Mouse (Mus musculus) embryonic fibroblast, embryonic 13.5 days (primary cell): Measurements from ENCODE around the gene Spock2. TPM values are rescaled to one million over a fixed set of nuclear protein-coding genes. Genes with fewer than 3 reads are reported as not detected.
A peak's percentile ranks its signal among the peaks of the same experiment; 100 is the strongest.

ENCODE experiments used
- H3K27ac ChIP-seq: 2 replicates; pipeline ENCODE4 v1.5.1; 2012; ENCODE audit warnings: low read length, control low read depth, inconsistent platforms; ENCODE audit not compliant: insufficient read depth
- H3K4me1 ChIP-seq: 2 replicates; pipeline ENCODE4 v1.6.1; 2011; ENCODE audit warnings: low read length; ENCODE audit not compliant: control insufficient read depth, insufficient read depth
- H3K4me3 ChIP-seq: 2 replicates; pipeline ENCODE4 v1.5.1; 2011; ENCODE audit warnings: mild to moderate bottlenecking, control low read depth, low read length; ENCODE audit not compliant: insufficient read depth
- CTCF ChIP-seq: IDR thresholded peaks from 2 replicates; pipeline ENCODE4 v1.5.1; 2011; ENCODE audit warnings: mild to moderate bottlenecking, control low read depth, low read length, moderate library complexity, borderline replicate concordance; ENCODE audit not compliant: insufficient read depth
- POLR2A ChIP-seq: IDR thresholded peaks from 2 replicates; pipeline ENCODE4 v1.6.1; 2011; ENCODE audit warnings: low read depth, mild to moderate bottlenecking, control low read depth, low read length, moderate library complexity
- polyA plus RNA-seq: library from polyadenylated mRNA; stranded (reverse); fragments of >200 nt; gene quantifications from 2 replicates; pipeline ENCODE4 v1.2.4, GENCODE M21; 2011; ENCODE audit warnings: low read depth; ENCODE audit not compliant: missing spikeins, insufficient read length

Gene Spock2
- polyA plus RNA-seq, 1 experiment, result 1.6 TPM

DNA sequence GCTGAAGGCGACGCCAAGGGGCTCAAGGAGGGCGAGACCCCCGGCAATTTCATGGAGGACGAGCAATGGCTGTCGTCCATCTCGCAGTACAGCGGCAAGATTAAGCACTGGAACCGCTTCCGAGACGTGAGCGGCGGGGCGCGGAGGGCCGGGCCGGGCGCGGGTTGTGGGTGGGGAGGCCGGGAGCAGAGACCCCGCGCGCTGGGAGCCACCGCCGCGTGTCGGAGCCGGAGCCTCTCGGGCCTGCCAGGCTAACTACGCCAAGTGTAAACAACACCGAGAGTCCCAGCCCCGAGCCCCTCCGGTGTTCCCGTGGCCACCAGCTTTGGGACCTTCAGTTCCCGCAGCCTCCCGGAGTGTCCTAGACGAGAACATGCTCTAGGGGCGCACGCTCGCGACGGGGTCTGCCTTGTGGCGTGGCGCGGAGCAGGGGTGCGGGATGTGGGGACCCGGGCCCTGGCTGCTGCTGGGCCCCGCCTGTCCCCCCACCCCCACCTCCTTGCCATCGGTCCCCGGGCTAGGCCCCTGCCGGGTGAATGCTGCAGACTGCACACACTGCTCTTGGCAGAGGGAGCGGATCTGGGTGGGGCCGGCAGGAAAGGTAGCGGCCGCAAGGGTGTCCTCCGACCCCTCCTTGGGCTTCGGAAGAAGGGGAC is 640 bp downstream of the Spock2 start:
- H3K4me3 ChIP-seq, result peak overlapping the region; percentile 29
- no peak for TF ChIP-seq CTCF
- TF ChIP-seq POLR2A, result no peak
- H3K4me1 ChIP-seq, result no peaks in the 10 kb centered on the region
- no peak overlapping the region for H3K27ac ChIP-seq

GRCm38 (mm10) chr10:60107448-60107847 is 1.4 kb downstream of the Spock2 start:
- Histone ChIP-seq H3K4me3 (peak overlapping the region; percentile 29), H3K27ac (no peak overlapping the region), H3K4me1 (no peaks in the 10 kb centered on the region)
- TF ChIP-seq POLR2A, result no peak
- TF ChIP-seq CTCF, result no peak

DNA sequence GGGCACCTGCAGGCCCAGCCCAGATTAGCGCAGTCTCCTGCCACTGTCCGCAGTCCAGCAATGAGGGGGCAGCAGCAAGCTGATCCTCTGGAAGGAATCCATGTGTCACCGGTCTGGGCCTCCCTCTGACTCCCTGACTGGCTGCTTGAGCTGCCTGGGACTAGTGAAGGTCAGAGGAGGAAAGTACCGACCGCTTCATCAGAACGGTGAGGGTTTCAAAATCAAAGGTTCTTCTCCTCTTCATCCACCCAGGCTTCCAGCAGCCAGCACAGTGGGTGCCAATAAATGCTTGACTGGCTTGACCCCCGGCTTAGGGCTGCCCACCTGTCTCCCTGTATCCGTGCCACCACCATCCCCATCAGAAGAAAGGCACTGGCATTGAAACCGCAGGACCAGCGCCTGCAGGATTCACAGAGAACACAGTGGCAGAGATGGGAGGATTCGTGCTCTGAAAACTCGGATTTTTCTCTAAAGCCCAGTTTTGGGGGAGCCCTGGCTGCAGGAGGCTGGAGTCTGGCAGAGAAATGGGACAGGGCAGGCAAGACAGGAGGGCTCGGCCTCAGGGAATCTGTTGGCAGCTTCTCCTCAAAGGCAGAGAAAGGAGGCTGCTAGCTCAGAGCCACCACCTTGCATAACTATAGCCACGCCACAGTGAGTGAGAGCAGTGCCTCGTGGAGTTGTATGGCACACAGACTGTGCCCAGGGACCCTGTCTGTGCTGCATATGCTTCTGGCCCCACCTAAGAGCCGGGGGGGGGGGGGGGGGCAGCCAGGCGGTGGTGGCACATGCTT is 2.5 kb downstream of the Spock2 start:
- TF ChIP-seq POLR2A (no peak), CTCF (no peak)
- Histone ChIP-seq H3K4me1 (no peaks in the 10 kb centered on the region), H3K27ac (no peak overlapping the region), H3K4me3 (no peak overlapping the region)

GRCm38 (mm10) chr10:60109336-60109735 is 3.3 kb downstream of the Spock2 start:
- no peak for TF ChIP-seq POLR2A
- no peak for TF ChIP-seq CTCF
- Histone ChIP-seq H3K27ac (no peak overlapping the region), H3K4me3 (no peak overlapping the region), H3K4me1 (no peaks in the 10 kb centered on the region)

DNA sequence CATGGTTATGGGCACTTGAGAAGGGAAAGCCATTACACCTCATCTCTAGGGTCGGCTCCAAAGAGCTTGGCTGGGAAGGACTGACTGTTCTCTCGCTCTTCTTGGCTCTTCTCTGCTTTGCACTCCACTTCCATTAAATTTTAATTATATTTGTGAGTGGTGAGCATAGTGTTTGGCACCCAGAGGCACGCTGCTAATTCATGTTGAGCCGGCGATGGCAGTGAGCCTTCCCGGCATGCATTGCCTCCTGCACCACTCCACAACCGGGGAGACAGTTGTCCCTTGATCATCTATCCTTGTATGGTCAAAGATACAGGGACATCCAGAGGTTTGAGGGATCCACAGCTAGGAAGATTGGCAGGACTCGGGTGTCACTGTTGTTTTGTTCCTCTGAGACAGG is 4.0 kb downstream of the Spock2 start:
- TF ChIP-seq CTCF (no peak), POLR2A (no peak)
- no peaks in the 10 kb centered on the region for H3K4me1 ChIP-seq
- no peak overlapping the region for H3K4me3 ChIP-seq
- no peak overlapping the region for H3K27ac ChIP-seq

DNA sequence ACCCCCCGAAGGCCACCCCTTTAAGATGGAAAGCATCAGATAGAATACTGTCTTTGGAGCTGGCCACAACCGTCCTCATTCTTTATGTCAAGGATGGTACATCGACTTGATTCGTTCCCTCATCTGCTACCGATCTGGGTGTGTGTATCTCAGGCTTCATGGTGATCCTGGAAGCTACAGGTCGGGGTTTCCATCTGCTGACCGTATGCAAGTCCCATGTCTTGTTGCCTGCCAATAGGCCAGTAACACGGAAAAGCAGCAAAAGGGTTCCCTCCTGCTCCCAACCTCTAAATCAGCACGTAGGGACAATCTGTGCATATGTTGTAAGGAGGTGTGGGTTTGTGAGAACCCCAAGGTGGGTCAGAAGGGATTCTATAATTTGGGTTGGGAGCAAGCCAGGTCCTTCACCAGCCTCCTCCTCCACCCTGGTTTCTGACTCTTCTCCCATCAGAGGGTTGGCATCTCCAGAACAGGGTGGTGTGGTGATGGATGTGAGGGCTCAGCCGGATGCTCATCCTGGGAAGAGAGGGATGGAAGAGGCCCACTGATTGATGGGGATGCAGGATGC is 5.0 kb downstream of the Spock2 start:
- H3K4me3 ChIP-seq, result no peak overlapping the region
- H3K4me1 ChIP-seq, result no peaks in the 10 kb centered on the region
- H3K27ac ChIP-seq, result no peak overlapping the region
- TF ChIP-seq CTCF, result no peak
- no peak for TF ChIP-seq POLR2A

DNA sequence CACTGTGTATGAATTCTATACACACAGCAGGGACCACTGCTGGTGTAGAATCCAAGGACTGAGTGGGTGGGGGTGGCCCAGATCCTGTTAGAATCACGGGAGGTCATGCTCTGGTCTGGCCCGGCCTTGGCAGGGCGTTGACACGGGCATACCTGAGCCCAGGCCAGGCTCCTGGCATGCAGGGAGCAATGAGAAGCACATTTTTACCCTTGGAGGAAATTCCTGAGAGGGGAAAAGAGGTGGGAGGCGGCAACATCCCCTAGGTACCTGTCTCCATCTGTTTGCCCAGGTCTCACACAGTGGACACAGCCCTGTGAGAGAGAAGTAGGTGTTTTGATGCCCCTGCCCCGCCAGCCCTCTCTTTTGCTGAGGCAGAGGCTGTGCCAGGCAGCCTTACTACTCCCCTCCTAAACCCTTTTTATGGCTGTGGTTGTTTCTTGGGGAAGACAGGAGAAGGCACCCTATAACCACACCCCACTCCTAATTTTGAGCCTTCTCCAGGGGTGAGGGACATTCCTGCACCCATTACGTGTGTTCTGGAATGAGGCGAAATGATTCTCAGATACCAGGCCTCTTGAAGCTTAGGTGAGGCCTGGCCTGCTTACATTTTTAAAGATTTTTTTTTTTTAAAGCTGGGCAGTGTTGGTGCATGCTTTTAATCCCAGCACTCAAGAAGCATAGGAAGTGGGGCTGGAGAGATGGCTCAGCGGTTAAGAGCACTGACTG is 8.1 kb downstream of the Spock2 start:
- Histone ChIP-seq H3K4me1 (no peaks in the 10 kb centered on the region), H3K4me3 (no peak overlapping the region), H3K27ac (no peak overlapping the region)
- no peak for TF ChIP-seq CTCF
- TF ChIP-seq POLR2A, result no peak

GRCm38 (mm10) chr10:60115345-60116185 is 9.5 kb downstream of the Spock2 start:
- TF ChIP-seq CTCF (no peak), POLR2A (no peak)
- Histone ChIP-seq H3K4me1 (no peaks in the 10 kb centered on the region), H3K27ac (no peak overlapping the region), H3K4me3 (no peak overlapping the region)

GRCm38 (mm10) chr10:60116997-60117396 is 11.0 kb downstream of the Spock2 start:
- Histone ChIP-seq H3K27ac (no peak overlapping the region), H3K4me3 (no peak overlapping the region), H3K4me1 (no peaks in the 10 kb centered on the region)
- TF ChIP-seq POLR2A (no peak), CTCF (no peak)
